In genomic region chr5:24869796-24870289, GRCm38 (mm10) we compare ENCODE assay signal across 10 mouse cellular contexts. TPM values are rescaled to one million over a fixed set of nuclear protein-coding genes. Genes with fewer than 3 reads are reported as not detected.
DNase-seq lines count a peak whose midpoint lies in the region; ATAC-seq lines count a peak whose summit lies in the region.
"Had no signal": no experiment of that assay in that cellular context is flagged by ENCODE, and none has a peak within 500 bp of the region (broad histone marks: within the 10 kb centered on the region; RNA-seq: fewer than 3 reads in every experiment).

No protein-coding gene starts in this region.

- H3K4me3 ChIP-seq in hindbrain, embryonic 11.5 days (ENCODE audit: low read depth, low read length) = no peak overlapping the region
- no peak overlapping the region for H3K4me3 ChIP-seq in hindbrain, embryonic 10.5 days
- H3K4me3 ChIP-seq in forebrain, embryonic 14.5 days (ENCODE audit: low read depth, low read length) = no peak overlapping the region
- no peak overlapping the region for H3K4me3 ChIP-seq in embryonic facial prominence, embryonic 10.5 days
- H3K4me3 ChIP-seq: limb, embryonic 15.5 days had no signal

- 0 out of 2 replicates have a peak, but pooled peaks cover 4% of the 10 kb centered on the region for H3K36me3 ChIP-seq in hindbrain, embryonic 11.5 days (ENCODE audit: control insufficient read depth, insufficient read depth, low read length)
- peaks cover 67% of the 10 kb centered on the region for H3K36me3 ChIP-seq in hindbrain, embryonic 10.5 days
- H3K36me3 ChIP-seq in forebrain, embryonic 14.5 days (ENCODE audit: control insufficient read depth, insufficient read depth, low read length) = peaks cover 54% of the 10 kb centered on the region
- H3K36me3 ChIP-seq in embryonic facial prominence, embryonic 10.5 days (replicated peaks) = peaks cover 63% of the 10 kb centered on the region

- no peaks in the 10 kb centered on the region for H3K4me1 ChIP-seq in hindbrain, embryonic 11.5 days (replicated peaks; ENCODE audit: control insufficient read depth, insufficient read depth, low read length)
- peaks cover 12% of the 10 kb centered on the region for H3K4me1 ChIP-seq in hindbrain, embryonic 10.5 days (replicated peaks)
- no peaks in the 10 kb centered on the region for H3K4me1 ChIP-seq in forebrain, embryonic 14.5 days (ENCODE audit: control insufficient read depth, insufficient read depth, low read length)
- H3K4me1 ChIP-seq in embryonic facial prominence, embryonic 10.5 days = peaks cover 4% of the 10 kb centered on the region; the same call in 1 of the 2 replicates
- H3K4me1 ChIP-seq: limb, embryonic 15.5 days had no signal

- H3K9me3 ChIP-seq in hindbrain, embryonic 11.5 days (ENCODE audit: control insufficient read depth, low read length) = no peaks in the 10 kb centered on the region
- peaks cover 3% of the 10 kb centered on the region; the same call in 1 of the 2 replicates for H3K9me3 ChIP-seq in hindbrain, embryonic 10.5 days
- H3K9me3 ChIP-seq in forebrain, embryonic 14.5 days (replicated peaks; ENCODE audit: control insufficient read depth, low read length) = no peaks in the 10 kb centered on the region
- no peaks in the 10 kb centered on the region for H3K9me3 ChIP-seq in embryonic facial prominence, embryonic 10.5 days
- H3K9me3 ChIP-seq: limb, embryonic 15.5 days had no signal

- H3K27ac ChIP-seq in hindbrain, embryonic 11.5 days (ENCODE audit: low read depth, low read length) = no peak overlapping the region
- H3K27ac ChIP-seq in hindbrain, embryonic 10.5 days = no peak overlapping the region
- H3K27ac ChIP-seq in forebrain, embryonic 14.5 days (ENCODE audit: low read depth, low read length) = no peak overlapping the region
- H3K27ac ChIP-seq in embryonic facial prominence, embryonic 10.5 days (replicated peaks) = no peak overlapping the region
- H3K27ac ChIP-seq: limb, embryonic 15.5 days had no signal

- no peak overlapping the region for H3K4me2 ChIP-seq in hindbrain, embryonic 11.5 days (replicated peaks; ENCODE audit: low read depth, low read length)
- H3K4me2 ChIP-seq in forebrain, embryonic 14.5 days (ENCODE audit: low read length) = no peak overlapping the region
- H3K4me2 ChIP-seq: limb, embryonic 15.5 days had no signal

- ATAC-seq in hindbrain, embryonic 11.5 days (ENCODE audit: low FRiP score) = no peak
- ATAC-seq in forebrain, embryonic 14.5 days = 0 out of 2 replicates have a peak, but pooled peaks have one; percentile 32

- H3K9ac ChIP-seq in hindbrain, embryonic 11.5 days (ENCODE audit: low read depth, low read length) = no peak overlapping the region
- H3K9ac ChIP-seq in forebrain, embryonic 14.5 days (ENCODE audit: low read length) = no peak overlapping the region
- H3K9ac ChIP-seq: limb, embryonic 15.5 days had no signal

- no peaks in the 10 kb centered on the region for H3K27me3 ChIP-seq in hindbrain, embryonic 11.5 days (ENCODE audit: control insufficient read depth, insufficient read depth, low read length)
- H3K27me3 ChIP-seq in hindbrain, embryonic 10.5 days (ENCODE audit: insufficient read depth, poor library complexity, severe bottlenecking) = no peaks in the 10 kb centered on the region
- H3K27me3 ChIP-seq in forebrain, embryonic 14.5 days (replicated peaks; ENCODE audit: control insufficient read depth, insufficient read depth, low read length) = no peaks in the 10 kb centered on the region
- H3K27me3 ChIP-seq in embryonic facial prominence, embryonic 10.5 days (replicated peaks; ENCODE audit: low read depth, poor library complexity, severe bottlenecking) = no peaks in the 10 kb centered on the region
- H3K27me3 ChIP-seq: limb, embryonic 15.5 days had no signal

- 70% methylated on average over 11 of the region's 11 CpGs for WGBS in hindbrain, embryonic 11.5 days
- 76% methylated on average over 11 of the region's 11 CpGs for WGBS in hindbrain, embryonic 10.5 days
- 76% methylated on average over 11 of the region's 11 CpGs for WGBS in forebrain, embryonic 14.5 days
- 72% methylated on average over 11 of the region's 11 CpGs for WGBS in embryonic facial prominence, embryonic 10.5 days

- DNase-seq in hindbrain, embryonic 11.5 days (ENCODE audit: low spot score) = peak; percentile 15
- DNase-seq in hindbrain, embryonic 10.5 days (ENCODE audit: low spot score) = no peak
- peak; percentile 91 for DNase-seq in MEL-GATA-1-ER (ENCODE audit: extremely low read depth, low read depth)
- DNase-seq in forebrain, embryonic 14.5 days (ENCODE audit: low spot score) = peak; percentile 29
- peak; percentile 3 for DNase-seq in lung, postnatal 25 days (ENCODE audit: low spot score)
- no peak for DNase-seq in testis, postnatal 14 days (ENCODE audit: low spot score)
- DNase-seq in embryonic facial prominence, embryonic 10.5 days (ENCODE audit: low spot score) = no peak
- DNase-seq in adipocyte (ENCODE audit: low spot score) = no peak
- DNase-seq: kidney, postnatal 14 days had no signal

RNA-seq across cellular contexts. Expression of gene Rheb, which starts 27.4 kb away (rescaled TPM):
- polyA plus RNA-seq in hindbrain, embryonic 11.5 days (2014; fragmentation: Nextera tagmentation; extraction: Ambion mirVana) = 195 and 202 TPM in 2 replicates
- 156 and 180 TPM in 2 replicates for polyA plus RNA-seq in hindbrain, embryonic 10.5 days (2016; fragmentation: Nextera tagmentation; extraction: Ambion mirVana)
- polyA plus RNA-seq in forebrain, embryonic 14.5 days (2014; fragmentation: Nextera tagmentation; extraction: Ambion mirVana) = 229 and 235 TPM in 2 replicates
- polyA plus RNA-seq in embryonic facial prominence, embryonic 10.5 days (2016; fragmentation: Nextera tagmentation; extraction: Ambion mirVana) = 169 and 178 TPM in 2 replicates

Comparison
In these comparisons a context has a peak if more than half of its experiments do, and no peak if none do; other contexts are left out.
1. DNase-seq: peak in hindbrain, embryonic 11.5 days (single experiment), MEL-GATA-1-ER (single experiment), forebrain, embryonic 14.5 days (single experiment) and lung, postnatal 25 days (single experiment); none in hindbrain, embryonic 10.5 days (single experiment), testis, postnatal 14 days (single experiment), embryonic facial prominence, embryonic 10.5 days (single experiment) and adipocyte (single experiment).